Mouse (Mus musculus) adrenal gland, adult 18-20 months (tissue): ENCODE results near the gene Prkag2. TPM values are rescaled to one million over a fixed set of nuclear protein-coding genes. Genes with fewer than 3 reads are reported as not detected.

ENCODE experiments used
- DNase-seq, 2 experiments: peaks; one replicate each; pipeline ENCODE4 v3.0.0; 2021 to 2022; ENCODE audit warnings: low spot score in 2 of 2
- total RNA-seq, 2 experiments: library from RNA; stranded (reverse); gene quantifications; 1 replicate in 1 of 2; 2 replicates in 1 of 2; pipeline ENCODE4 v1.2.3; 2021

Gene Prkag2
- total RNA-seq, 2 experiments from 2014 or later = 33.2 to 39.4 TPM

DNA sequence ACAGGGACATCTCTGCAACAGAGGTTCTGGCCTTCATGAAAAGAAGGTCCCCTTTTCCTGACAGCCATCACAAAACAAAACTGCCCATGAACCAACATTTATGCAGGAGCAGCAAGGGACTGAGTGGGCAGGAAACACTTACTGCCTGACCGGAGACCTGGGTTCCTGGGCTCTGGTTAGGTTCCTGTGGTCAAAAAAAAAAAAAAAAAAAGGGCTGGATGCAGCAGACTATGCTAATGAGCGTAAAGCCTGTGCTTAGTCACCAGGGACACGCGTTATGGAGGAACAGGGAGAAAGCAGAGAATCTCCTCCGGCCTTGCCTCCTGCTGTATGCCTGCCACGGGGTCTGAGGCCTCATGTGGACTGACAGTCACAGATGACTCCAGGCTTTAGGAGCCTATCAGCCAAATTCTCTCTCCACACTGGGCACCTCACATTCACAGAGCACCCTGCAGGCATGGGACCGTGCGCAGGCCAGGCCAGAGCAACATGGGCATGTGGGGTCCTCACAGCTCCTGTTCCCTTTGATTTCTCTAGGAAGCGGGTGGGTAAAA is 126.7 kb downstream of the Prkag2 start:
- DNase-seq = no peak

DNA sequence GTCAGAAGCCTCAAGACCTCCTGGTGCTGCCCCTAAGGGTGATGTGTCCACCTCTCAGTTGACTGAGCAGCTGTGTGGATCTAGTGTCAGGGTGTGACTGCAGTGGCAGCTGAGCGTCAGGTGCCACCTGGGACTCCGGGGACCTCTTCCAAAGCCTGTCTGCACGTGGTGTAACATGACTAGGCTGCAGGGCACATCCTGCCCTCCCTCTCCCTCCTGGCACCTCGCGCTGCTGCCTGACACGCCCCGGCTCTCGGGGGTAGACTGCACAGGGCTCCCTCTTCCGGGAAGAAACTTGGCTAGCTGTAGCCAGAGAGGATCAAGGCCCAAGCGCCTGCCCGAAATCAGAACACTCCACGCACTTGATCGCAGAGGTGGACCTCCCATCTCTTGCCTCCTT is 127.2 kb downstream of the Prkag2 start:
- DNase-seq = no peak

DNA sequence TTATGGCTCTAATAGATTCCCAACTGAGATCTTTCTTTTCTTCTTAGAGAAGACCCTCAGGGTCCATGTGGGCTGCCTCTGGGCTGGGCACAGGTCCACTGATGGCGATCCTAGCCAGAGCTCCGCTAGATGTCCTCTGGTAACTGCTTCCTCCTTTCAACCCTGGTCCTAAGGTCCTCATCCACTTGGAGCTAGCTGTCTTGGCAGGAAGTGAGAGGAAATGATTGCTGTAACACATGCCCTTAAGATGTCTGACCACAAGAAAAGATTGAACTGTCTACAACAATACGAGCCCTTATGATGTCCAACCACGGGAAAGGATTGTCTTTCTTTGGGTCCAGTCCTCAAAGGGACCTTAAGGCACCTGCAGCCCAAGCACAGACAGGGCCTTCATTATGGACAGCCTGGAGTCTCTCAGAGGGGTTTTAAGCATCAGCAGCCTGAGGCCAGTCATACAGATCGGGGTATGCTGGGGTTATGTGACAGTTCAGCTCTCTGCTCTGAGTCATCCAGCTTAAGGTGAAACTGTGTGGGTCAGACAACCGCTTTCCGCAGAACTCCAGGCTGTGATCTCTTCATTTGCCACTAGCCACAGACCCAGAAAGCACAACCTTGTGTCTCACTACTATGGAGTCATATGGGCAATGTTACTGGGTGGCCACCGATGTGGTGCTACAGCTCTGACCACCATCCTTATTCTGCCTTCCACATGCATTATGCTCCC is 129.7 kb downstream of the Prkag2 start:
- DNase-seq = no peak

DNA sequence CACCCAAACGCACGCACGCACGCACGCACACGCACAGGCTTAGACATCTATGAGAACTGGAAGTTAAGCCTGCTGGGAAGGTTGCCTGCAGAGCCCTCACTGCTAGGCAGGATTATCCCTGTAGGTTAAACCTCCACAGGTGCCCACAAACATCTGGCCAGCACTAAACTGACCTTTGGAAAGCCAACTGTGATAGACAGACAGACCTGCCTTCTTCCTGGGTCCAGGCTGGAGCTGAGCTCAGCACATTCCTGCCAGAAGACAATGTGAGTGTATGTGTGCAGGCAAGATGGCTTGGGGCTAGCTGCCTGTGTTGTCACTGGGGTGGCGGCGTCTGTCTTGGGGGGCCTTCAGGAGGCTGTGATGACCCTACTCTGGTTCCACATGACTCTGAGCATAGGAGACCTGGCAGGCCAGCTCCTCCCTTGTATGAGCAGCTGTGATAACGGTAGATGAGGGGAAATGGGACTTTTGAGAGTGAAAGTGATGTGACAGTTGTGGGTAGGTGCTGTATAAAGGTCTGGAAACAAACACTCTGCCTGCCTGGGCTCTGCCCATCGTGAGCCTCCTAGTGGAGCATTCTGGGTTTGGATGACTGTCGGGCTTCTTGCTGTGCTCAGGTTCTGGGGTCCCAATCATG is 131.1 kb downstream of the Prkag2 start:
- no peak for DNase-seq

DNA sequence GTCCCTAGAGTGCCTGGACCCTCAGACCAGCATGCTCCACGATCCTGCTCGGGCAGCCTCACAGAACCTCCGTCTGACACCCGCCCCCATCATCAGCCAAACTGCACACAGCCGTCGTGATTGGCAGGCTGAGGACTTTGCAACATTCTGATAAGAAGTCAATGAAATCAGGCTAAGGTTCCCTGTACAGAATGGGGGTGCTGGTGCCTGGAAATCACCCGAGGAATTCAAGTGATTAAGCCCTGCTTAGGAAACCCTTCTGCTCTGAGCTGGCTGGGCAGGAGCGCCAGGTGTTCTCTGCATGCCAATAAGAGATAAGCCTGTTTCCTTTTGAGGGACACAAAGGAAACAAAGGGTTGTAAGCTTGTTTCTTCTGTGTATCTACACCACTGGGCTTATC is 131.7 kb downstream of the Prkag2 start:
- DNase-seq = no peak

DNA sequence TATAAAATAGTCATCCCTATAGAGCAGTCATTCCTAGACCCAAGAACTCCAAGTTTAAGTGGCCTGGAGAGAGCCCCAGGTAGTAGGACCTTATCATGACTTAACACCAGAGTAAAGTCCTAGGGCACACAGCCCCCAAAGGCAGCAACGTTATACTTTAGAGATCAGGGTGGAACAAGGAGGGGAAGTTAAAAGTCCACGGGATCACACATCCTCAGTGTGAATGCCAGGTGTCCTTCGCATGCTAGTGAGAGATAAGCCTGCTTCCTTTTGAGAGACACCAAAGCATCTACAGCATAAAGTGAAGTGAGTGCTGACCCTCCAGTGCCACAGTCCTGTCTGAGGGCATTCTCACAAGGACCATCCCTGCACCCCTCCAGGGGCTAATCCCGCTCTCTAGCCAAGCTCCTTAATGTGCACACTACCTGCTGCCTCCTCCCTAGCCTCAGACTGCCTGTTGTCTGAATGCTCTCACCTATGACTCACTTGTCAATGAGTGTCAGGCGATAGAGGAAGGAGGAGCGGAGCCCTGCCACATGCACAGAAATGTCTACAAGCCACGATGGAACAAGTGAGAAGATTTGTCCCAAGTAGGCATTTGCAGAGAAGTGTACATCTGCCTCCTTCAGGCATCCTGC is 132.4 kb downstream of the Prkag2 start:
- no peak for DNase-seq

DNA sequence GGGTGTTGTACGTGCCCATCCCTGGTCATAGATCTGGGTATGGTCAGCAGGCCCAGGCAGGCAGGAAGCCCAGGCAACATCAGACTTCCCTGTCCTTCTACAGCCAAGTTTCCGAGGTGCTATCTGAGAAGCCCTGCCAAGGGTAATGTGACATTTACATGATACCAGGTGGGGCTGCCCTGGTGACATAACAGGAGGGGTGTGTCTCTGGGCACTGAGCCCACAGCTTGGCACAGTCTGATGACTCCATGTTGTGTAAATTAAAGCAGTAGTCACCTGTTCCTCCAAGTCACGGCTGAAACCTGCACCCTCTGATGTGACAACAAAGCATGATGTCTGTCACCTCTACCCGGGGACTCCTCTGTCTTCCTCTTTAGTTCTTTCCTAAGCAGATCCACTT is 136.7 kb downstream of the Prkag2 start:
- no peak for DNase-seq

DNA sequence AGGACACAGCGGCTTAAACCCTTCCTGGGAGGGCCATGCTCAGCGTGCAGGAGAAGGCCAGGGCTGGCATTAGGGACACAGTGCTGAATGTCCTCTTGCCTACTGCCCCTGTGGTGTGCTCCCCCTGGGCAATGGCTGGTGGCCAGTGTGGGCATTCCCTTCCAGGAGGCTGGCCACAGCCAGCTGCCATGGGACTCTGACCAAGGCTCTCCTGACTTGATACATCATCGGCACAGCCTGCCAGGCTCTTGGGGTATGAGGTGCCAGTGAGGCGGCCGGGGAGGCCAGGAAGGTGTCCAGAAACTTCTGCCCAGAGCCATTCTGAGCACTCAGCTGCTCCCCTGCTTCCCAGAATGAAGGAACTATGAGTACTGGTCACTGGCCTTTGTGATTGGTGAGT is 139.7 kb downstream of the Prkag2 start:
- DNase-seq = no peak

DNA sequence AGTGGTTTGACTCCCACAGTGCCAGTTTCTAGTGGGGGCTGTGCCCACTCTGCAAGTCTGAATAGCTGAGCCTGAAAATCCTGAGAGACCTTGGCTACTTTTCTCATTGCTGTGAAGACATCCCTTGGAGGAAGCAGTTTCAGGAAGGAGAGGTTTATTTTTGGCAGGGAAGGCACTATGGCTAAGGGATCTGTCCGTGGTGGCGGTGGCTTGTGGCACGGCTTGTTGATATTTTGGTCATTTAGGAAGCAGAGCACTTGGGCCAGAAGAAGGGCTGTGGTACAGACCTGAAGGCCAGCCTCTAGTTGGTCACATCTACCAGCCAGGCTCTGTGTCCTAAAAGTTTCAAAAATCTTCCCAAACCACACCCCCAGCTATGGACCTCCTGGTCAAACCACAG is 140.7 kb downstream of the Prkag2 start:
- no peak for DNase-seq

DNA sequence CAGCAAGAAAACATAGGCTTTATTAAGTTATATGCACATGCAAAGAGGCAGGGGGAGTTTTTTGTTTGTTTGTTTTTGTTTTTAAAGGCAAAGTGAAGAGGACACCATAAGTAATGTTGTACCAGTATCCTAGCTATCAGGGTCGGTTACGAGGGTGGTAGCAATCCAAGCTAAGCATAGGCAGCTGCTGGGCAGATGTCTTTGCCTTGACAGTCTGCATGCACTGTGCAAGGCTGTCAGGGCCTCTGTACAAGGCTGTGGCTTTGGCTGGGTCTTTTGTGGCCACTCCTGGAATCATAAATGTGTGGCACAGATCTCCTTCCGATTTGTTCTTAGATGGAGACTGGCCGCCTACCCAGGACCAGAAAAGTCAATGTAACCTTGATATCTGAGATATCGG is 141.8 kb downstream of the Prkag2 start:
- no peak for DNase-seq

DNA sequence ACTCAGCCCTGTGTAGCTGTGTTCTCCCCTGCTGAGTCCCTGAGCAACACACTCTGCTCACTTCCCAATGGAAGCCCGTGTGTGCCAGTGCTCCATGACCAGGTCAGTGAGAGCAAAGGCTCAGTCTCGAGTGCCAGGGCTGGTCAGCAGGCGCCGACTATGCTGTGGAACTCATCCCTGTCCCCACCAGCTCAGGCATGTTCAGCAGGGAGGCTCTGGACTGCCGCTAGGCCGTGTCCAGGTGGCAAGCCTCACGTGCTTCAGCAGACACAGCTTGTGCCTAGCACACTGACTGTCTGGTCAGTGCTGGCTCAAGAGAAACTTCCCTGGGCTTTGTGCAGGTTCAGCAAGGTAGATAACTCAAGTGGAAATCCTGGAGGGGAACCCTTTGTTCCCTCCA is 143.6 kb downstream of the Prkag2 start:
- no peak for DNase-seq

DNA sequence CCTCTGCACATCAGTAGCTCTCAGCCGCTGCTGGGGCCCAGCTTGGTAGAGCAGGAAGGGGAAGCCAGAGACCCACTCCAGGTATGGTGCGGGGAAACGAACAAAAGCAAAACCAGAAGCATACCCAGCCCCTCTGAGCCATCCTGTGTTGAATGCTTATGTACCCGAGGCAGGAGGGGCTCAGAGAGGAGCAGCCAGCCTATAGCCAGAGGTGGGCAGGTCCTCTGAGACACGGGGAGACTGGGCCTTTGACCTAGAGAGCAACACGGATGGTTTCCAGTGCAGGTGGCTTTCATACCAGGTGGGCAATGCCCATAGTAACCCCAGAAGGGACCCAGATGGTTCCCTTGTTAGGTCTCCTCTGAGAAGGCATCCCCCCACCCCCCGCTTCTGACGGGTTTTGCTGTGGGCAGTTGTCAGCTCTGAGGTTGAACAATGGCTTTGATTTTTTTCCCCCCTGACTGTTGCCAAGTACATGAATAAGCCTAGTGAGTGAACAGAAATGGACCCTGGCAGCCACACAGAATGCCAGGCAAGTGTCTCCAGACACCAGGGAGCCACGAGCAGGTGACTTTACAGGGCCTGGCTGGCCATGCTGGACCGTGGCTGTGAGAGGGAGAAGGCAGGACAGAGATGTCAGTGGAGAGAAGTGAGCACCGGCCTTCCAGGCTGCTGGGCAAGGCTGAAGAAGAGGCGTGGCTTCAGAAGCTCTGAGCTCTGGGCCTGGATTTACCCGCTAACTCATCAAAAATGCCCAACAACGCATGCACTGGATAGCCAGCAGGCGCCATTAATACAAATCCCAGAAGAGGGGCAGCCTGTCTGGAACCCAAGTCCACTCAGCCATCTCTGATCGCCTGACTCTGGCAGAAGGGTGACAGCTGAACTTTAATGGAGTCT is 147.3 kb downstream of the Prkag2 start:
- no peak for DNase-seq

DNA sequence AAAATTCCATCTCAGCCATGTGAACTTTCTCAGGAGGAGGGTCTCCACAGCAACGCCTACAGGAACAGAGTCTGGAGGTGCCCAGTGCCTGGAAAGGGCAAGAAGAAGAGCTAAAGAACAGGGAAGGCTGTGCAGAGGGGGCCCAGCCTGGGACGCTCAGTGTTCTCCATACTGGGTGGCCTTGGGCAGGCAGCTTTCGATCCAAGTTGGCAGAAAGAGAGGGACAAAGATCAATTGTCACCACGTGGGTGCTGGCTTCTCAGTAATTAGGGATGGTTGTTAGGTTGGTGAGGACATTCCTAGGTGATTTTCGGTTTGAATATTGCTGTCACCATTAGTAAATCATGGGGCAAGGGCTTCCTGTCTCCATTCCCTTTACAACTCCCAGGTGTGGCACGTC is 148.2 kb downstream of the Prkag2 start:
- no peak for DNase-seq

DNA sequence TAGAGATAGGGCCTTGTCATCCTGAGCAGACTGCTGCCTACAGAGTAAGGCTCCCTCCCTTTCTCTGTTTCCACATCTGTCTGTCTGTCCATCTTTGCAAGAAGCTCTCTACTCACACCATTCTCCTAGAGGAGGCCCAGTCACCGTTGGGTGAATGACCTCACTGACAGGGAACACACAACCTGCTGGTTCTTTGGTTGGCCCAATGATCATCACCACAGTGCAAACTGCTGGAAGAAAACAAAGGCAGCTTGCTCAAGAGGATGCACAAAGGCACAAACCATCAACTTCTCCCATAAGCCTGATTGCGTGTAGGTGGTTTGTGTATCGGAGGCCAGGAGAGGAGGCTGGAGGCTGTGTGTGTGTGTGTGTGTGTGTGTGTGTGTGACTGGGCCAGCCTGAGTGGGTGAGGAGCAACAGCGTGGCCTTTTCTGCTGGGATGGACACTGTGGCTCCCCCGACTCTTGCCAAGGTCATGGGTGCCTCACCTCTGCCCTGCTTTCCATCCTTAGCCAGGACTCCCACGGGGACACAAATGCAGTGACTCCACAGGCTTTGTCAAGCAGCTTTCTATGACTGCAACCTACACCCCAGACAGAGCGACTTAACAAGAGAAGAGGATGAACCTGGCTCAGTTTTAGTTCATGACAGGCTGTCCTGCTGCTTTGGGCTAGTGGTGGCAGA is 149.4 kb downstream of the Prkag2 start:
- no peak for DNase-seq

DNA sequence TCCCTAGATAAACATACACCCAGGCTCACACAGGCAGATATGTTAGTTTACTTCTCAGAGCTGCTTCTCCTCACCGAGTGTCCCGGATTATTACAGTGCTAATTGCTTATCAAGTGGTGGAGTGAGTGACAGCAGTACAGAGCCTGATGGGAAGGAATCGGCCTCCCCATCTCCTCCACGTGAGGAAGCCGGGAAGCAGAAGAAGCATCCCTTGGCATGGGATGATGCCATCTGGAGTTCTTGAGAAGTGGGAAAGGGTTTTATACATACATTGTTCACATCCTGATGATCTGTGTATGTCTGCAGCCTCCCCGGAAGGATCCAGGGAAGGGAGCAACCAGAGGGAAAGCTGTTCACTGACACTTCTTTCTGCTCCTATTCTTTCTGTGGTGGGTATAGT is 150.4 kb downstream of the Prkag2 start:
- DNase-seq = no peak

DNA sequence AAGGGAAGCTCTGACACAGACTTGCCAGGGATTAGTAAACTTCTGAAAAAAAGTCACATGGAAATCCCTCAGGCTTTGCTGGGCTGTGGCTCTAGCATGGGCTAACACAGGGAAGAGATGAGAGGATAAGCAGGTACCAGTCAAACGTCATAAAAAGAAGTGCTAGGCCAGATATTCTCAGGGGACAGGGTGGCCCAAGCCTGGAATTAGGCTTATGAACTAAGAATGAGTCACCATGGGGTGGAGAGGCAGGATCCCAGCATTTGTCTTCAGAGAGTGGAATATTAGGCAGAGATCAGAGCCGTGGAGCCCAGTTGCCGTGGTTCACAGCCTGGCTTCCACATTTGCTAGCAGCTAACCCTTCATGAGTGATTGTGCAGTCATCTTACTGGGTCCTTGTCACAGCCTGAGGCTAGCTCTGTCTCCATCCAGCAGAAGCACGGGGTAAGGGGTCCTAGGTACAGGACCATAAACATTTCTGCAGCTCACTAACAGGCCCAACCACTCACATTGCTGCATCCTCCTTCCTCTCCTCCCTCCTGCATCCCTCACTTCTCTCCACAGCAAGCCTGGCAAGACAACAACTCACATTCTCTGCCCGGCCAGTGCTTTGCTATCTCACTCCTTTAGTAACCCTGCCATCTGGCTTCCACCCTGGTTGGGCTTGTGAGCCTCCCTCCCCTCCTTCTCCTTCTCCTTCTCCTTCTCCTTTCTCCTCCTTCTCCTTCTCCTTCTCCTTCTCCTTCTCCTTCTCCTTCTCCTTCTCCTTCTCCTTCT is 162.2 kb downstream of the Prkag2 start:
- no peak for DNase-seq

DNA sequence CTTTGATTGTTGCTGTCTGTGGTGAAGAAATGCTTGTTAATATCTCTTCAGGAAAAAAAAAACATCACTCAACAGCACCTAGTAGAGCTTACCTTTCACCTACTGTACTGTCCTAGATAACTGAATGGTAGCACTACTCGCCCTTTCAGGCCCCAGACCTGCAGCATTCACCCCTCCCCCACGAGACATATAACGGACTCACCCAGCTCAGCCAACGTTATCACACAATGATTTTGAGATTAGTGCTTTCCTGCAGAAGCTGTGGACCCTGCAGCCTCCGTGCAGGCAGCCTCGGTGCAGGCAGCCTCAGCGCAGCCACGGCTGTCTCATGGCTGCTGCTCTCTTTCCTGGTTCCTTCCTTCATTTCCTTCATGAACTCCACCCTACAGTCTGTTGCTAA is 164.0 kb downstream of the Prkag2 start:
- no peak for DNase-seq

DNA sequence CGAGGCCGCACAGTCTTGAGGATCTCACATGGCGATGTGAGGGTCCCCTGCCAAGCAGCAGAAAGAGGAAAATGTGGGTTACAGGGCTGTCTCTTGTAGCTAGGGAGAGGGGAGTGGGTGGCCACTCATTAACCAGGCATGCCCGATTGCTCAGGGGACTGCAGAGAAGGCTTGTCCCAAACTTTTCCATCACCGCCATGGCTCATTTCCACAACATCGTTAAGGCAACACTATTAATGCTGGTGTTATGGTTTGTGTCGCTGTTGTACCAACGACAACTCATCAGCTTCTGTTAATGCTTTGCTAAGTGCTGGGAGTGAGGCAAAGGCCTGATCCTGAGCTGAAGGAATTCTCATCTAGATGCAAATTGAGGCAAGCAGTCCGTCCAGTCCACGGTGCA is 165.0 kb downstream of the Prkag2 start:
- DNase-seq = no peak

DNA sequence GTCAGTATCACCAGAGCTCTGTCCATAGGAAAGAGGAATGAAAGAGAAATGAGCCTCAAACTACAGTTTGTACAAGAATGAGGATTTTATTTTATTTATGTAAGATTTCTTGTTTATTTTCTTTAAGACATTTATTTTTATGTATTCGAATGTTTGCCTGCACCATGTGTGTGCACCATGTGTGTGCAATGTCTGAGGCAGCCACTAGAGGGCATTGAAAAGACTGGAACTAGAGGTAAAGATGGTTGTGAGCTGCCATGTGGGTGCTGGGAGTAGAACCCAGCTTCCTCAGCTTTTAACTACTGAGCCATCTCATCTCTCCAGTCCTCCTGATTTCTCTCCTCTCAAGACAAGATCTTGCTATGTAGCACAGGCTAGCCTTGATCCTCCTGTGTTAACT is 166.7 kb downstream of the Prkag2 start:
- DNase-seq = no peak
